Mouse (Mus musculus): ENCODE data around the gene Tm7sf3.

The Tm7sf3 gene

GRCm38 (mm10) chr6:146661655-146662054, 19.0 kb upstream of the Tm7sf3 start:
- DNase-seq (ENCODE audit: low read depth in 1 of 2, low spot score in 2 of 2) = no peak

DNA sequence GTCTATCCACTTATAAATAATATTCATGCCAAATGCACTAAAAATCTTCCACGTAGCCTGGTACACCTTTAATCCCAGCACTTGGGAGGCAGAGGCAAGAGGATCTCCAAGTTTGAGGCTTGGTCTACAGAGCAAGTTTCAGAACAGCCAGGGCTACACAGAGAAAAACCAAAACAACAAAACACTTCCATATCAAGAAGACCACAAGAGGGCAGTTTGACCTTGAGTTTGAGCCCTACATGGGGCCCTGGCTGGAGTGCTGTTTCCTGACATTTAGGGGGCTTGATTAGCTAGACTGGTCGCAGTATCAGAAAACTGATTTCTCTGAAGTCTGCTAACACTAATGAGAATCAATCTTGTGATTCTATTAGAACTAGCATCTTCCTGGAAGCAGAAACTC, 18.0 kb upstream of the Tm7sf3 start:
- no peak for DNase-seq (ENCODE audit: low read depth in 1 of 2, low spot score in 2 of 2)

DNA sequence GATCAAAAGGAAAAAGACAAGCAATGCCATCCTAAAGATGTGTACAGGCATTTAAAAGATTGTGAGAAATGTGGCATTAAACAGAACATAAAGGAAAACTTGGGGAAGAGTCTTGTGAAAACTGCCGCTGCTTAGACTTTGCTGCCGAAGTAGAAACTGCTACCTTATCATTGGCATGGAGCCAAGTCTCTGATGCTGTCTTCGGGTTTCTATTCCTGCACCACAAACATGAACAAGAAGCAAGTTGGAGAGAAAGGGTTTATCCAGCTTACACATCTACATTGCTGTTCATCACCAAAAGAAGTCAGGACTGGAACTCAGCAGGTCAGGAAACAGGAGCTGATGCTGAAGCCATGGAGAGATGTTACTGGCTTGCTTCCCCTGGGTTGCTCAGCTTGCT, 10.6 kb upstream of the Tm7sf3 start:
- no peak for DNase-seq (ENCODE audit: low read depth in 1 of 2, low spot score in 2 of 2)

DNA sequence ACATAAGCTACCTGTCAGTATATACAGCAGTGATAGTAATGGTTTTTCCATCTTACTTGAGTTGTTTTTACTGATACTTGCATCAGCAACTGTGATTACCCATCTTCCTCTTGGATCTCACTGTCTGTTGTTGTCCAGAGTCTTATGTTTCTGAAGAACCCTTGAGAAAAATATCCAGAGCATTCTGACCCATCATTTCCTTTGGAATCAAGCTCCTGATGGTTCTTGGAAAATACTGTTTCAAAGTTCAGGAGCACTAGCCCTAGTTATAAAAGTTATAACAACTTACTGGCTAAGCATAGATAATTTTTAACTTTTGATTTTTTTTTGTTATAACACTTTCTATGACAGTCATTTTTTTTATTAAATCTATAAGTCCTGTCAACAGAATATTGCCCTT, 8.8 kb upstream of the Tm7sf3 start:
- no peak for DNase-seq (ENCODE audit: low read depth in 1 of 2, low spot score in 2 of 2)

DNA sequence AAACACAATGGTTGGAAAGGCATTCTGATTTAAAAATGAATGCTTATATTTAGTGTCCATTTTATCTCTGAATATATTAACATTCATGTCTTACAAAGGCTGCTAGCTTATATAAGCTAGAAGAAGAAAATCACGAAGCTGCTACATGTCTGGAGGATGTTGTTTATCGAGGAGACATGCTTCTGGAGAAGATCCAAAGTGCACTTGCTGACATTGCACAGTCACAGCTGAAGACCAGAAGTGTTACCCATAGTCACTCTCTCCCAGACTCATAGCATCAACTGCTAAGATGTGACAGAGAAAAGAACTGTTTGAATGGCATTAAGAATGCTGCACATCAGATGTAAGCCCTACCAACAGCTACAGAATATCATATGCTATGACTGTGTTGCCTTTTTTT, 7.4 kb upstream of the Tm7sf3 start:
- DNase-seq (ENCODE audit: low read depth in 1 of 2, low spot score in 2 of 2) = no peak

GRCm38 (mm10) chr6:146643184-146643570, 553 bp upstream of the Tm7sf3 start:
- DNase-seq (ENCODE audit: low read depth in 1 of 2, low spot score in 2 of 2) = no peak

DNA sequence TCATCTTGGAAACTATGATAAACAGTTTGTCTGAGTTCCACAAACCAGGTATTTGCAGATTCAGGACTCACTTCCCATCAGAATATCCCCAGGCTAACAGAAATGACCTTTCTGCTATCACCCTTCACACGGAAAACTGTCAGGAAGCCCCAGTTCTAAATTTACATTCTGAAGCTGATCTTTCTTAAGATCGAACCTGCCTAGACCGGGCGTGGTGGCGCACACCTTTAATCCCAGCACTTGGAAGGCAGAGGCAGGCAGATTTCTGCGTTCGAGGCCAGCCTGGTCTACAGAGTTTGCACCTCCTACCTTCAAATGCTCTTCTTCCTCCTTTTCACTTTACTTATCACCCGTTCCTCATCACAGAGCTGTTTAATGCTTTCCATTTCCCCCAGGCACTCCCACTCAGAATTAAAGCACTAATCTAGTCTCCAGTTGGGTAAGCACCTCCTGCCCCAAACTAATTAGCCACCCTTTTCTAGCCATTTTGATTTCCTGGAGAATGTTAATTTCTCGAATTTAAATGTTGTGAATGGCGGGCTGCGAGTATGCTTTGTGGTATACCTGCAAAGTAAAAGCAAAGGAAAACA, 908 bp downstream of the Tm7sf3 start:
- DNase-seq (ENCODE audit: low read depth in 1 of 2, low spot score in 2 of 2) = no peak

DNA sequence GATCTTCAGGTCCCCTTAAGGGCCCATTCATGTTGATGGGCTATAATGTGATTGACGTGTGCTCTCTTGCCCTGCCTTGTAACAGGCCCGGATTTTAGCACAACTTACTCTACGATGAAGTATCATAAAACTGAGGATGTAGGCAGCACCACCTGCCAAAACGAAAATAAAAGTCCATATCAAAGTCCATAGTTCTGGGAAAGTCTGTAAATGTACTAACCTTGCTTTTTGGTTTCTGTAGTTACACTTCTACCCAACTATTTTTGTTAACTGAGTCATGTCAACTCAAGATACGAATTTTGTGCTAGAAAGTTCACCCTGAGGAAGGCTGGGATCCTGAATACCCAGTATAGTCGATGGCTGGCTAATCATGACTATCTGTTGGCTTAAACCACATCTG, 1.6 kb downstream of the Tm7sf3 start:
- DNase-seq (ENCODE audit: low read depth in 1 of 2, low spot score in 2 of 2) = no peak

- DNase-seq (ENCODE audit: low read depth in 1 of 2, low spot score in 2 of 2) = no peak
These were observed 2.3 kb downstream of the Tm7sf3 start for GRCm38 (mm10) chr6:146640068-146640965.

GRCm38 (mm10) chr6:146636482-146636881, 6.1 kb downstream of the Tm7sf3 start:
- no peak for DNase-seq (ENCODE audit: low read depth in 1 of 2, low spot score in 2 of 2)

DNA sequence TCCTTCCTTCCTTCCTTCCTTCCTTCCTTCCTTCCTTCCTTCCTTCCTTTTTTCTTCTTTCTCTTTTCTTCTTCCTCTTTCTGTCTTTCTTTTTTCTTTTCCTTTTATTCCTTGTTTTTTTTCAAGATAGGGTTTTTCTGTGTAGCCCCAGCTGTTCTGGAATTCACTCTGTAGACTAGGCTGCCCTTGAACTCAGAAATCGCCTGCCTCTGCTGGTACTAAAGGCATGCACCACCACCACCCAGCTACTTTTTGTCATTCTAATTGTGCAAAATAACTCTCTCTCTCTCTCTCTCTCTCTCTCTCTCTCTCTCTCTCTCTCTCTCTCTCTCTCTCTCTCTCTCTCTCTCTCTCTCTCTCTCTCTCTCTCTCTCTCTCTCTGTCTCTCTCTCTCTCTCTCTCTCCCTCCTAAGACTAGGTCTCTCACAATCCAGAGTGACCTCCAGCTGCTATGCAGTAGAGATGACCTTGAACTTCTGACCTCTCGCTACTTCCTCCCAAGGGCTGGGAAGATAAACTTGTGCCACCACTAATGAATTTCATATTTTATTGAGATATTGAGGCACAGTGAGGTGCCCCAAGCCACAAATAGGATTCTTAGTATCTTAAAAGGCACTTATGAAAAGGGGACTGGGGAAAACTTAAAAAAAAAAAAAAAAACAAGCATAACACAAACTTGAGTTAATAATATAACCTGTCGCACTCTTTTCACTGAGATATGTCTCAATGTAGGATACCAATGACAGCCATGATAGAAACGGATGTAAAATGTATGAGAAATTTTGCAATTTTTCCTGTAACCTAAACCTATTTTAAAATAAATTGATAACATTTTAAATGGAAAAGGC, 7.6 kb downstream of the Tm7sf3 start:
- DNase-seq (ENCODE audit: low read depth in 1 of 2, low spot score in 2 of 2) = no peak

DNA sequence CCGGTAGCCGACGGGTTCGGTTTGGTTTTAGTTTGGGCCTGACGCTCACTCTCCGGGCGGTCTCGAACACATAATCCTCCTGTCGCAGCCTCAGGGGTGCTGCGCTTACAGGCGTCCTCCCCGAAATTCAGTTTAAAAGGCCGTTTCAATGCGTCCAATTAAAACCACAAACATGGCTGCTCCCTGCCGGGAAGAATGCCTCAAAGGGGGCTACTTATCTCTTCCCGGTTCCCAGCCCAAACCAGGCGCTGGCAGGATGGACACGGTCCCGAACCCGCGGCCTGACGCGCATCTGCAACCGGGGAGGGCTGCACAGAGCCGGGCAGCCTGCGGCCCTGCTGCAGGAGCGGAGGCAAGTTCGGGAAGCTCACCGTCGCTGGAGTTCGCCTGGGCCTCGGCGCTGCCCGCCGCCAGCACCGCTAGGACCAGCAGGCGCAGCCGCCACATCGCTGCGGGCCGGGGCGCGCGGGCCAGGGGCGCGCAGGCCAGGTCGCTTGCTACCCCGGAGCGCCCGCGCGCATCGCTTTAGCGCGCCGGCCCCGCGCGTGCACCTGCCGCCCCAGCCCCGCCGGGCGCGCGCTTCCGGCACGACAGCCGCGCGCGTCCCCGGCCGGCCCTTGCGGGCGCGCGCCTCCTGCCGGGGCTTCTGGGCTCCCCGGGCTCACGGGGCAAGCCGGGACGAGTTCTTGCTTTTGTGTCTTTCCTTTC, 8.5 kb downstream of the Tm7sf3 start:
- DNase-seq (ENCODE audit: low read depth in 1 of 2, low spot score in 2 of 2) = no peak

- no peak for DNase-seq (ENCODE audit: low read depth in 1 of 2, low spot score in 2 of 2)
These were observed 9.0 kb downstream of the Tm7sf3 start for GRCm38 (mm10) chr6:146633629-146634014.

DNA sequence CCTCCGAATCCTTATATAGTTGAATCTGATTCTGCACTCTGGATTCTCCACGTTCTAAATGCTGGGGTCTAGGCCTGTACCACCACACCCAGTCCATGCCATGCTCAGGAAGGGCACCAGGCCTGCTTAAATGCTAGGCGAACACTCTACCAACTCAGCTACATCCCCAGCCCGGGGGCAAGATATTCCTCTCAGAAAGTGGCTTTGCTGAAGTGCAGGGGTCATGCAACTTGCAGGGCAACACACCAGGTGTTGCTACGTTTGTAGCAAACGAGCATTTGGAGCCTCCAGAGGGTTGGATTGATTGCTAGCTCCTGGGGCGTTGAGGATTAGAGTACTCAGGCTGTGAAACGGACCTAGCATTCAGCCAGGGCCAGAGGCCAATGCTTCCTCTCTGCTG, 9.5 kb downstream of the Tm7sf3 start:
- DNase-seq (ENCODE audit: low read depth in 1 of 2, low spot score in 2 of 2) = no peak

- DNase-seq (ENCODE audit: low read depth in 1 of 2, low spot score in 2 of 2) = no peak
These were observed 10.2 kb downstream of the Tm7sf3 start for GRCm38 (mm10) chr6:146632403-146632802.

GRCm38 (mm10) chr6:146631847-146632246, 10.8 kb downstream of the Tm7sf3 start:
- no peak for DNase-seq (ENCODE audit: low read depth in 1 of 2, low spot score in 2 of 2)

DNA sequence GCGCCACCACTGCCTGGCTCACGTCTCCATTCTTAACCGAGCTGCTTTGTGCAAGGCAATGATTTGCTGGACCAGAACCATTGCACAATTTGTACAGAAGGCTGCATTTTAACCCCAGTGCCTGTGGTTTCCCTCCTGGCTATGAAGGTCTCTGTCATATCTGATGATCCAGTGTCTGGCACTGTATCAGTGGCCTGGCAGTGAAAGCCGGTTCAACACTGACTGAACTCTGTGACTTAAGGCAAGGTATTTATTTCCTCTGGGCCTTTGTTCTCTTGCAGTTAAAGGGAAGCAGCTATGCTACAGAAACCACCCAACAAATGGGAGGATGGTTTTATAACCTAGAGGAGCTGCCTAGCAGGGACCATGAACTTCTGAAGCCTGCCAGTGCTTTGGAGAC, 11.7 kb downstream of the Tm7sf3 start:
- DNase-seq (ENCODE audit: low read depth in 1 of 2, low spot score in 2 of 2) = no peak

- DNase-seq (ENCODE audit: low read depth in 1 of 2, low spot score in 2 of 2) = no peak
These were observed 12.6 kb downstream of the Tm7sf3 start for GRCm38 (mm10) chr6:146629781-146630756.

DNA sequence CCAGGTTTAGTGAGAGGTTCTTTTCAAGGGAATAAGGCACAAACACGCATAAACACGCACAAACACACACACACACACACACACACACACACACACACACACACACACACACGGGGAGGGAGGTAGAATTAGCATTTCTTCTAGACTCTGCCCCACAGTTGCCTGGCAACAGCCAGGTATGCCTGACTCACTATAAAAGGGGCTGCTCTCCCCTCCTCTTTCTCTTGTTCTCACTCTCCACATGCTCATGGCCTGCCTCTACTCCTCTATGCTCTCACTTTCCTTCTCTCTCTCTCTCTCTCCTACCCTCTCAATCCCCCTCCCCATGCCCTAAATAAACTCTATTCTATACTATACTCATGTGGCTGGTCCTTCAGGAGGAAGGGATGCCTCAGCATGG, 14.5 kb downstream of the Tm7sf3 start:
- DNase-seq (ENCODE audit: low read depth in 1 of 2, low spot score in 2 of 2) = no peak

GRCm38 (mm10) chr6:146616670-146617069, 26.0 kb downstream of the Tm7sf3 start:
- DNase-seq (ENCODE audit: low read depth in 1 of 2, low spot score in 2 of 2) = no peak
